Mouse (Mus musculus) fat pad, adult 2 months (tissue): ENCODE results near the gene Tdrd5.
"Not testable (repeated sequence)": the region's sequence is repeated elsewhere in the genome, so short reads cannot be mapped to it uniquely, and the experiment has no call there.

Experiments
- DNase-seq: peaks from one replicate; pipeline ENCODE4 v3.0.0-alpha.2; 2011; ENCODE audit warnings: low read depth, low spot score; ENCODE audit errors: extremely low read depth

The Tdrd5 gene

GRCm38 (mm10) chr1:156302911-156303749, at the start of gene Tdrd5:
TSS of gene Tdrd5 (minus strand) at chr1:156303664.
- no peak for DNase-seq

GRCm38 (mm10) chr1:156352466-156352865, 49.0 kb upstream of the Tdrd5 start:
- no peak for DNase-seq

GRCm38 (mm10) chr1:156350441-156350840, 47.0 kb upstream of the Tdrd5 start:
- DNase-seq, result no peak

GRCm38 (mm10) chr1:156349031-156349430, 45.6 kb upstream of the Tdrd5 start:
- no peak for DNase-seq

- no peak for DNase-seq
Measured at GRCm38 (mm10) chr1:156345633-156346032, 42.2 kb upstream of the Tdrd5 start.

- DNase-seq, result no peak
Measured at GRCm38 (mm10) chr1:156344433-156344832, 41.0 kb upstream of the Tdrd5 start.

GRCm38 (mm10) chr1:156340847-156341246, 37.4 kb upstream of the Tdrd5 start:
- no peak for DNase-seq

- DNase-seq, result no peak
Measured at GRCm38 (mm10) chr1:156323126-156323525, 19.7 kb upstream of the Tdrd5 start.

GRCm38 (mm10) chr1:156310630-156311029, 7.2 kb upstream of the Tdrd5 start, which contains the start of gene Nphs2:
TSS of gene Nphs2 (plus strand) at chr1:156310727.
- DNase-seq, result no peak

- no peak for DNase-seq
Measured at GRCm38 (mm10) chr1:156308595-156308994, 5.1 kb upstream of the Tdrd5 start.

- no peak for DNase-seq
Measured at GRCm38 (mm10) chr1:156290016-156290415, 13.4 kb downstream of the Tdrd5 start.

GRCm38 (mm10) chr1:156289222-156289587, 14.3 kb downstream of the Tdrd5 start:
- DNase-seq, result not testable (repeated sequence)

- no peak for DNase-seq
Measured at GRCm38 (mm10) chr1:156288556-156289221, 14.8 kb downstream of the Tdrd5 start.

- DNase-seq, result no peak
Measured at GRCm38 (mm10) chr1:156285541-156285896, 17.9 kb downstream of the Tdrd5 start.

- peak; percentile 85 for DNase-seq
Measured at GRCm38 (mm10) chr1:156284851-156285540, 18.5 kb downstream of the Tdrd5 start.

- no peak for DNase-seq
Measured at GRCm38 (mm10) chr1:156284207-156284606, 19.3 kb downstream of the Tdrd5 start.

GRCm38 (mm10) chr1:156280131-156280530, 23.3 kb downstream of the Tdrd5 start:
- DNase-seq, result no peak

- no peak for DNase-seq
Measured at GRCm38 (mm10) chr1:156273647-156274046, 29.8 kb downstream of the Tdrd5 start.

GRCm38 (mm10) chr1:156271654-156272053, 31.8 kb downstream of the Tdrd5 start:
- no peak for DNase-seq

- DNase-seq, result no peak
Measured at GRCm38 (mm10) chr1:156270471-156270870, 33.0 kb downstream of the Tdrd5 start.

GRCm38 (mm10) chr1:156268546-156268945, 34.9 kb downstream of the Tdrd5 start:
- not testable (repeated sequence) for DNase-seq

GRCm38 (mm10) chr1:156263946-156264345, 39.5 kb downstream of the Tdrd5 start:
- no peak for DNase-seq
